Mouse (Mus musculus): ENCODE data around the gene Dhx37.
"Not testable (repeated sequence)": the region's sequence is repeated elsewhere in the genome, so short reads cannot be mapped to it uniquely, and the experiment has no call there.

Gene Dhx37

GRCm38 (mm10) chr5:125388358-125389092, 45.4 kb downstream of the Dhx37 start:
- DNase-seq: peak; percentile 57

- not testable (repeated sequence) for DNase-seq
These were observed 46.6 kb downstream of the Dhx37 start for GRCm38 (mm10) chr5:125387295-125387694.

GRCm38 (mm10) chr5:125385215-125385940, 48.5 kb downstream of the Dhx37 start:
- no peak for DNase-seq

- no peak for DNase-seq
These were observed 49.3 kb downstream of the Dhx37 start for GRCm38 (mm10) chr5:125384512-125385214.

- DNase-seq: no peak
These were observed 50.1 kb downstream of the Dhx37 start for GRCm38 (mm10) chr5:125383637-125384420.

- DNase-seq: peak; percentile 77
These were observed 51.0 kb downstream of the Dhx37 start for GRCm38 (mm10) chr5:125382673-125383558.

GRCm38 (mm10) chr5:125381954-125382672, 51.8 kb downstream of the Dhx37 start:
- peak; percentile 29 for DNase-seq

GRCm38 (mm10) chr5:125378919-125379318, 55.0 kb downstream of the Dhx37 start:
- no peak for DNase-seq

- DNase-seq: no peak
These were observed 56.7 kb downstream of the Dhx37 start for GRCm38 (mm10) chr5:125377214-125377613.

- no peak for DNase-seq
These were observed 58.0 kb downstream of the Dhx37 start for GRCm38 (mm10) chr5:125375871-125376270.

GRCm38 (mm10) chr5:125372027-125372426, 61.9 kb downstream of the Dhx37 start:
- no peak for DNase-seq

GRCm38 (mm10) chr5:125370950-125371693, 62.8 kb downstream of the Dhx37 start:
- DNase-seq: no peak

- DNase-seq: peak; percentile 78
These were observed 65.4 kb downstream of the Dhx37 start for GRCm38 (mm10) chr5:125368568-125368967.

GRCm38 (mm10) chr5:125368156-125368555, 65.8 kb downstream of the Dhx37 start:
- DNase-seq: no peak

GRCm38 (mm10) chr5:125364851-125365429, 69.0 kb downstream of the Dhx37 start:
- no peak for DNase-seq

GRCm38 (mm10) chr5:125363894-125364293, 70.0 kb downstream of the Dhx37 start:
- no peak for DNase-seq
